Mouse (Mus musculus): ENCODE data around the gene Gm49384.

The Gm49384 gene

GRCm38 (mm10) chr12:69204052-69204833 lies at the start of gene Gm49384:
Gene Gm49384 (minus strand): TSS chr12:69204267.
- no peak for DNase-seq

- DNase-seq, result no peak
These were observed 49.7 kb upstream of the Gm49384 start for GRCm38 (mm10) chr12:69253806-69254205.

- DNase-seq, result no peak
These were observed 46.7 kb upstream of the Gm49384 start for GRCm38 (mm10) chr12:69250756-69251155.

GRCm38 (mm10) chr12:69249766-69250165 lies 45.7 kb upstream of the Gm49384 start:
- DNase-seq, result no peak

GRCm38 (mm10) chr12:69241771-69242431 lies 37.8 kb upstream of the Gm49384 start:
- peak; percentile 83 for DNase-seq

GRCm38 (mm10) chr12:69241405-69241770 lies 37.3 kb upstream of the Gm49384 start:
- no peak for DNase-seq

GRCm38 (mm10) chr12:69240876-69241275 lies 36.8 kb upstream of the Gm49384 start, which contains the start of gene Klhdc1:
Gene Klhdc1 (plus strand): TSS chr12:69241176.
- DNase-seq, result no peak

GRCm38 (mm10) chr12:69238284-69238683 lies 34.2 kb upstream of the Gm49384 start:
- DNase-seq, result no peak

GRCm38 (mm10) chr12:69235782-69236181 lies 31.7 kb upstream of the Gm49384 start:
- DNase-seq, result no peak

GRCm38 (mm10) chr12:69229251-69229650 lies 25.2 kb upstream of the Gm49384 start:
- no peak for DNase-seq

- DNase-seq, result peak; percentile 79
These were observed 23.9 kb upstream of the Gm49384 start, which contains the start of gene Pole2 for GRCm38 (mm10) chr12:69227776-69228466. Gene Pole2 (minus strand): TSS chr12:69228195.

- no peak for DNase-seq
These were observed 16.7 kb upstream of the Gm49384 start for GRCm38 (mm10) chr12:69220613-69221277.

- DNase-seq, result no peak
These were observed 12.5 kb upstream of the Gm49384 start for GRCm38 (mm10) chr12:69216587-69216986.

- DNase-seq, result no peak
These were observed 11.1 kb upstream of the Gm49384 start for GRCm38 (mm10) chr12:69215000-69215785.

GRCm38 (mm10) chr12:69214393-69214792 lies 10.3 kb upstream of the Gm49384 start:
- DNase-seq, result no peak

GRCm38 (mm10) chr12:69213186-69213777 lies 9.2 kb upstream of the Gm49384 start:
- no peak for DNase-seq

- DNase-seq, result no peak
These were observed 7.0 kb upstream of the Gm49384 start for GRCm38 (mm10) chr12:69211057-69211456.

GRCm38 (mm10) chr12:69210056-69210979 lies 6.3 kb upstream of the Gm49384 start:
- no peak for DNase-seq

- DNase-seq, result no peak
These were observed 4.5 kb upstream of the Gm49384 start for GRCm38 (mm10) chr12:69208520-69208919.

GRCm38 (mm10) chr12:69207926-69208325 lies 3.9 kb upstream of the Gm49384 start:
- DNase-seq, result no peak

GRCm38 (mm10) chr12:69207396-69207795 lies 3.3 kb upstream of the Gm49384 start:
- no peak for DNase-seq
